Mouse (Mus musculus) midbrain, postnatal 0 days (tissue): ENCODE data around the gene Pank3. TPM values are rescaled to one million over a fixed set of nuclear protein-coding genes. Genes with fewer than 3 reads are reported as not detected.

ENCODE experiments used
- ATAC-seq: fragments of 200-750 bp; cut with Nextera tagmentation; 2 replicates; pipeline ENCODE4 v1.8.0; 2017; ENCODE audit warnings: moderate number of reproducible peaks, mild to moderate bottlenecking, moderate TSS enrichment, moderate library complexity; ENCODE audit not compliant: low FRiP score
- DNase-seq: peaks from one replicate; pipeline ENCODE4 v3.0.0-alpha.2; 2015; ENCODE audit warnings: low spot score
- H3K27ac ChIP-seq: fragments of 300-500 bp; sonication (generic); 2 replicates; pipeline ENCODE4 v1.5.1; 2014; ENCODE audit warnings: low read depth, mild to moderate bottlenecking, low read length, mixed read lengths
- H3K27me3 ChIP-seq: fragments of 300-500 bp; sonication (generic); 2 replicates; pipeline ENCODE4 v1.6.1; 2014; ENCODE audit warnings: low read length, control low read depth, mixed read lengths; ENCODE audit not compliant: insufficient read depth
- H3K36me3 ChIP-seq: fragments of 300-500 bp; sonication (generic); 2 replicates; pipeline ENCODE4 v1.6.1; 2014; ENCODE audit warnings: low read length, control low read depth, mixed read lengths; ENCODE audit not compliant: insufficient read depth
- H3K4me1 ChIP-seq: fragments of 300-500 bp; sonication (generic); 2 replicates; pipeline ENCODE4 v1.6.1; 2014; ENCODE audit warnings: mild to moderate bottlenecking, control low read depth, antibody characterized with exemption, low read length, mixed read lengths; ENCODE audit not compliant: insufficient read depth
- H3K4me2 ChIP-seq: fragments of 300-500 bp; sonication (generic); 2 replicates; pipeline ENCODE4 v1.6.1; 2014; ENCODE audit warnings: low read depth, mild to moderate bottlenecking, low read length, mixed read lengths; ENCODE audit not compliant: poor library complexity, severe bottlenecking
- H3K4me3 ChIP-seq: fragments of 300-500 bp; sonication (generic); 2 replicates; pipeline ENCODE4 v1.5.1; 2014; ENCODE audit warnings: low read depth, mild to moderate bottlenecking, low read length, moderate library complexity
- H3K9ac ChIP-seq: fragments of 300-500 bp; sonication (generic); replicated peaks from 2 replicates; pipeline ENCODE4 v1.6.1; 2014; ENCODE audit warnings: mild to moderate bottlenecking, low read length, moderate library complexity, mixed read lengths; ENCODE audit not compliant: poor library complexity, severe bottlenecking
- H3K9me3 ChIP-seq: fragments of 300-500 bp; sonication (generic); 2 replicates; pipeline ENCODE4 v1.6.1; 2016; ENCODE audit warnings: low read length, control low read depth
- CTCF ChIP-seq: IDR thresholded peaks from 2 replicates; pipeline ENCODE4 v1.5.1; 2016; ENCODE audit warnings: antibody characterized with exemption, mild to moderate bottlenecking
- WGBS: fragments of 180-500 bp; shearing (Covaris S2); extraction: QIAGEN DNeasy Blood & Tissue Kit; methylation state at CpG from one replicate; pipeline ENCODE4 v1.1.7; 2014; 5-methylcytosine and 5-hydroxymethylcytosine counted together
- polyA plus RNA-seq: library from polyadenylated mRNA; unstranded; fragments of >200 nt; fragmentation: Nextera tagmentation; extraction: Ambion mirVana; gene quantifications from 2 replicates; pipeline ENCODE4 v1.2.1, GENCODE M21; 2015
- total RNA-seq: library from RNA; depleted of rRNA; stranded (reverse); fragments of >200 nt; gene quantifications from 2 replicates; pipeline ENCODE4 v1.2.3, GENCODE M21; 2014; rRNA removed

The Pank3 gene
- total RNA-seq = 78.5 and 94.7 TPM in 2 replicates
- polyA plus RNA-seq = 11.3 and 11.7 TPM in 2 replicates

GRCm38 (mm10) chr11:35769188-35769745 is at the start of gene Pank3:
Pank3 (plus strand) TSS chr11:35769484.
- no peaks in the 10 kb centered on the region for H3K36me3 ChIP-seq

GRCm38 (mm10) chr11:35723876-35724275 is 45.4 kb upstream of the Pank3 start:
- H3K36me3 ChIP-seq = no peaks in the 10 kb centered on the region
- DNase-seq = no peak
- H3K9me3 ChIP-seq = no peaks in the 10 kb centered on the region
- TF ChIP-seq CTCF = no peak
- no peak for ATAC-seq
- WGBS = 91% methylated on average over 5 of the region's 5 CpGs
- H3K4me2 ChIP-seq = no peak overlapping the region
- no peak overlapping the region for H3K4me3 ChIP-seq
- H3K27me3 ChIP-seq = no peaks in the 10 kb centered on the region
- no peak overlapping the region for H3K9ac ChIP-seq
- H3K27ac ChIP-seq = no peak overlapping the region
- H3K4me1 ChIP-seq = no peaks in the 10 kb centered on the region

More at GRCm38 (mm10) chr11:35769188-35769745, at the start of gene Pank3:
- no peaks in the 10 kb centered on the region for H3K27me3 ChIP-seq
- H3K9me3 ChIP-seq = no peaks in the 10 kb centered on the region
- H3K4me2 ChIP-seq = peak within 1 kb of the TSS; percentile 72
- DNase-seq (peak; percentile 100), ATAC-seq (peak; percentile 100)
- TF ChIP-seq CTCF = peak; percentile 40
- no peaks in the 10 kb centered on the region for H3K4me1 ChIP-seq
- H3K27ac ChIP-seq = peak within 1 kb of the TSS; percentile 98
- peak within 1 kb of the TSS; percentile 99 for H3K9ac ChIP-seq
- H3K4me3 ChIP-seq = peak within 1 kb of the TSS; percentile 93
- under 1% methylated on average over 40 of the region's 50 CpGs for whole genome bisulfite sequencing

- no peak for ATAC-seq
These were observed 42.9 kb upstream of the Pank3 start for GRCm38 (mm10) chr11:35726341-35726846.

GRCm38 (mm10) chr11:35728200-35728599 is 41.1 kb upstream of the Pank3 start:
- Histone ChIP-seq H3K4me3 (no peak overlapping the region), H3K27me3 (no peaks in the 10 kb centered on the region), H3K9ac (no peak overlapping the region), H3K4me2 (no peak overlapping the region), H3K4me1 (no peaks in the 10 kb centered on the region), H3K27ac (no peak overlapping the region), H3K9me3 (no peaks in the 10 kb centered on the region), H3K36me3 (no peaks in the 10 kb centered on the region)
- DNase-seq = no peak
- TF ChIP-seq CTCF = no peak
- WGBS = 95% methylated on average over 1 of the region's 1 CpGs
- no peak for ATAC-seq

More at GRCm38 (mm10) chr11:35726341-35726846, 42.9 kb upstream of the Pank3 start:
- no peaks in the 10 kb centered on the region for H3K36me3 ChIP-seq
- 82% methylated on average over 8 of the region's 8 CpGs for WGBS
- TF ChIP-seq CTCF = no peak
- DNase-seq = no peak
- no peak overlapping the region for H3K4me3 ChIP-seq
- no peak overlapping the region for H3K4me2 ChIP-seq
- H3K27me3 ChIP-seq = no peaks in the 10 kb centered on the region
- no peaks in the 10 kb centered on the region for H3K4me1 ChIP-seq
- H3K9me3 ChIP-seq = no peaks in the 10 kb centered on the region
- H3K27ac ChIP-seq = no peak overlapping the region
- no peak overlapping the region for H3K9ac ChIP-seq

- WGBS = 37% methylated on average over 5 of the region's 5 CpGs
- Histone ChIP-seq H3K36me3 (no peaks in the 10 kb centered on the region), H3K9me3 (no peaks in the 10 kb centered on the region), H3K27ac (no peak overlapping the region), H3K9ac (no peak overlapping the region), H3K27me3 (no peaks in the 10 kb centered on the region), H3K4me3 (no peak overlapping the region), H3K4me1 (no peaks in the 10 kb centered on the region), H3K4me2 (no peak overlapping the region)
- TF ChIP-seq CTCF = no peak
- DNase-seq = peak; percentile 40
- no peak for ATAC-seq
These were observed 40.1 kb upstream of the Pank3 start for GRCm38 (mm10) chr11:35729186-35729585.

- H3K9ac ChIP-seq = no peak overlapping the region
- H3K4me2 ChIP-seq = no peak overlapping the region
- H3K9me3 ChIP-seq = no peaks in the 10 kb centered on the region
- TF ChIP-seq CTCF = no peak
- H3K4me3 ChIP-seq = no peak overlapping the region
- ATAC-seq (no peak), DNase-seq (no peak)
- no peaks in the 10 kb centered on the region for H3K27me3 ChIP-seq
- WGBS = 53% methylated on average over 1 of the region's 1 CpGs
- no peaks in the 10 kb centered on the region for H3K4me1 ChIP-seq
- no peaks in the 10 kb centered on the region for H3K36me3 ChIP-seq
- H3K27ac ChIP-seq = no peak overlapping the region
These were observed 36.9 kb upstream of the Pank3 start for GRCm38 (mm10) chr11:35732366-35732765.
